Mouse (Mus musculus): ENCODE results near the gene Ing4. TPM values are rescaled to one million over a fixed set of nuclear protein-coding genes. Genes with fewer than 3 reads are reported as not detected.

The Ing4 gene
- 48.3 and 52.2 TPM in 2 replicates for polyA plus RNA-seq (2011; ENCODE audit: insufficient read length, low read depth, missing spikeins)

- Histone ChIP-seq H3K4me3 (ENCODE audit: insufficient read depth, low read length) (peak within 1 kb of the TSS; percentile 91), H3K27ac (ENCODE audit: insufficient read depth, low read length) (peak within 1 kb of the TSS; percentile 72), H3K4me1 (ENCODE audit: control insufficient read depth, insufficient read depth, low read length) (no peaks in the 10 kb centered on the region; the same call in none of the 2 replicates)
- TF ChIP-seq CTCF (IDR thresholded peaks at IDR 0.05; ENCODE audit: borderline replicate concordance, insufficient read depth, low read length) (no peak), POLR2A (IDR thresholded peaks at IDR 0.05; ENCODE audit: low read depth, low read length) (peak; percentile 58)
Observed at GRCm38 (mm10) chr6:125039533-125040153, at the start of gene Ing4. Gene Ing4, plus strand, starts transcription at chr6:125039760.

GRCm38 (mm10) chr6:124992241-124992640 is 47.3 kb upstream of the Ing4 start:
- TF ChIP-seq POLR2A (IDR thresholded peaks at IDR 0.05; ENCODE audit: low read depth, low read length) (no peak), CTCF (IDR thresholded peaks at IDR 0.05; ENCODE audit: borderline replicate concordance, insufficient read depth, low read length) (no peak)
- no peaks in the 10 kb centered on the region for H3K4me1 ChIP-seq (ENCODE audit: control insufficient read depth, insufficient read depth, low read length)
- H3K4me3 ChIP-seq (ENCODE audit: insufficient read depth, low read length) = no peak overlapping the region
- no peak overlapping the region for H3K27ac ChIP-seq (ENCODE audit: insufficient read depth, low read length)

- TF ChIP-seq CTCF (IDR thresholded peaks at IDR 0.05; ENCODE audit: borderline replicate concordance, insufficient read depth, low read length) (no peak), POLR2A (IDR thresholded peaks at IDR 0.05; ENCODE audit: low read depth, low read length) (no peak)
- no peak overlapping the region for H3K4me3 ChIP-seq (ENCODE audit: insufficient read depth, low read length)
- no peak overlapping the region for H3K27ac ChIP-seq (ENCODE audit: insufficient read depth, low read length)
Observed at GRCm38 (mm10) chr6:124993365-124993764, 46.2 kb upstream of the Ing4 start.

GRCm38 (mm10) chr6:124993876-124994275 is 45.7 kb upstream of the Ing4 start:
- TF ChIP-seq POLR2A (IDR thresholded peaks at IDR 0.05; ENCODE audit: low read depth, low read length) (no peak), CTCF (IDR thresholded peaks at IDR 0.05; ENCODE audit: borderline replicate concordance, insufficient read depth, low read length) (no peak)
- Histone ChIP-seq H3K4me3 (ENCODE audit: insufficient read depth, low read length) (no peak overlapping the region), H3K27ac (ENCODE audit: insufficient read depth, low read length) (no peak overlapping the region), H3K4me1 (ENCODE audit: control insufficient read depth, insufficient read depth, low read length) (no peaks in the 10 kb centered on the region)

More at GRCm38 (mm10) chr6:124993365-124993764, 46.2 kb upstream of the Ing4 start:
- H3K4me1 ChIP-seq (ENCODE audit: control insufficient read depth, insufficient read depth, low read length) = no peaks in the 10 kb centered on the region

GRCm38 (mm10) chr6:124995246-124995645 is 44.3 kb upstream of the Ing4 start:
- H3K27ac ChIP-seq (ENCODE audit: insufficient read depth, low read length) = no peak overlapping the region
- TF ChIP-seq CTCF (IDR thresholded peaks at IDR 0.05; ENCODE audit: borderline replicate concordance, insufficient read depth, low read length) (no peak), POLR2A (IDR thresholded peaks at IDR 0.05; ENCODE audit: low read depth, low read length) (no peak)
- no peaks in the 10 kb centered on the region for H3K4me1 ChIP-seq (ENCODE audit: control insufficient read depth, insufficient read depth, low read length)
- no peak overlapping the region for H3K4me3 ChIP-seq (ENCODE audit: insufficient read depth, low read length)

- H3K4me1 ChIP-seq (ENCODE audit: control insufficient read depth, insufficient read depth, low read length) = no peaks in the 10 kb centered on the region
- no peak overlapping the region for H3K27ac ChIP-seq (ENCODE audit: insufficient read depth, low read length)
- TF ChIP-seq CTCF (IDR thresholded peaks at IDR 0.05; ENCODE audit: borderline replicate concordance, insufficient read depth, low read length) (no peak), POLR2A (IDR thresholded peaks at IDR 0.05; ENCODE audit: low read depth, low read length) (no peak)
- H3K4me3 ChIP-seq (ENCODE audit: insufficient read depth, low read length) = no peak overlapping the region
Observed at GRCm38 (mm10) chr6:124995831-124996403, 43.6 kb upstream of the Ing4 start.

- H3K4me1 ChIP-seq (ENCODE audit: control insufficient read depth, insufficient read depth, low read length) = no peaks in the 10 kb centered on the region
- TF ChIP-seq CTCF (IDR thresholded peaks at IDR 0.05; ENCODE audit: borderline replicate concordance, insufficient read depth, low read length) (no peak), POLR2A (IDR thresholded peaks at IDR 0.05; ENCODE audit: low read depth, low read length) (no peak)
- H3K4me3 ChIP-seq (ENCODE audit: insufficient read depth, low read length) = peak within 1 kb of the TSS; percentile 22
- no peak within 1 kb of the TSS for H3K27ac ChIP-seq (ENCODE audit: insufficient read depth, low read length)
Observed at GRCm38 (mm10) chr6:124996551-124997501, 42.7 kb upstream of the Ing4 start, which contains the start of gene Pianp. Gene Pianp, plus strand, starts transcription at chr6:124996694.

GRCm38 (mm10) chr6:124998066-124998465 is 41.5 kb upstream of the Ing4 start:
- no peak overlapping the region for H3K4me3 ChIP-seq (ENCODE audit: insufficient read depth, low read length)
- TF ChIP-seq POLR2A (IDR thresholded peaks at IDR 0.05; ENCODE audit: low read depth, low read length) (no peak), CTCF (IDR thresholded peaks at IDR 0.05; ENCODE audit: borderline replicate concordance, insufficient read depth, low read length) (no peak)
- no peak overlapping the region for H3K27ac ChIP-seq (ENCODE audit: insufficient read depth, low read length)
- no peaks in the 10 kb centered on the region for H3K4me1 ChIP-seq (ENCODE audit: control insufficient read depth, insufficient read depth, low read length)

GRCm38 (mm10) chr6:124999091-124999490 is 40.5 kb upstream of the Ing4 start:
- H3K4me3 ChIP-seq (ENCODE audit: insufficient read depth, low read length) = no peak overlapping the region
- no peak for TF ChIP-seq POLR2A (IDR thresholded peaks at IDR 0.05; ENCODE audit: low read depth, low read length)
- no peak for TF ChIP-seq CTCF (IDR thresholded peaks at IDR 0.05; ENCODE audit: borderline replicate concordance, insufficient read depth, low read length)
- no peak overlapping the region for H3K27ac ChIP-seq (ENCODE audit: insufficient read depth, low read length)

More at GRCm38 (mm10) chr6:124999091-124999490, 40.5 kb upstream of the Ing4 start:
- no peaks in the 10 kb centered on the region for H3K4me1 ChIP-seq (ENCODE audit: control insufficient read depth, insufficient read depth, low read length)
